Mouse (Mus musculus) left cerebral cortex, adult 2 months (tissue): Measurements from ENCODE around the gene Rnf114. TPM values are rescaled to one million over a fixed set of nuclear protein-coding genes. Genes with fewer than 3 reads are reported as not detected.

Experiments used
- DNase-seq, 2 experiments: peaks; one replicate each; pipeline ENCODE4 v3.0.0; 2021 to 2022; ENCODE audit warnings: low spot score in 2 of 2, mixed read lengths in 1 of 2; ENCODE audit errors: extremely low spot score in 1 of 2
- H3K27ac ChIP-seq: fragments of 200-600 bp; 2 replicates; pipeline ENCODE4 v1.8.1; 2022
- H3K4me3 ChIP-seq: fragments of 200-600 bp; 2 replicates; pipeline ENCODE4 v1.8.1; 2022
- CTCF ChIP-seq: fragments of 200-600 bp; IDR thresholded peaks from 2 replicates; pipeline ENCODE4 v1.8.1; 2022; ENCODE audit warnings: antibody characterized with exemption, mild to moderate bottlenecking, moderate library complexity
- intact Hi-C: fragments of 180-260 bp; cut with DNase I; formaldehyde crosslinking; loops from one replicate; pipeline ENCODE4 v1.15.1; 2025
- long read RNA-seq, 2 experiments: library from polyadenylated mRNA; stranded (forward); transcript quantifications; one replicate each; pipeline ENCODE4 v2.0.0; 2021; ENCODE audit warnings: borderline mapping rate in 2 of 2
- total RNA-seq, 2 experiments: library from RNA; stranded (reverse); gene quantifications; 2 replicates each; pipeline ENCODE4 v1.2.3; 2021

Rnf114 gene
- 10 to 100 TPM; 54.9 to 57.3 TPM for total RNA-seq
- long read RNA-seq, experiment 1, transcript Rnf114-203 (5 exons, 1,985 nt) = major isoform, 84 of 134 reads
- long read RNA-seq, experiment 1, transcript Rnf114-201 (6 exons, 2,502 nt) = minor isoform, 24 of 134 reads
- long read RNA-seq, experiment 1, partial matches to known transcripts = 16 of 134 reads
- long read RNA-seq, experiment 1, other reads (novel, unspliced or antisense) = 10 of 134 reads
- long read RNA-seq, experiment 2, transcript Rnf114-201 (6 exons, 2,502 nt) = minor isoform, 19 of 100 reads
- long read RNA-seq, experiment 2, transcript Rnf114-203 (5 exons, 1,985 nt) = major isoform, 65 of 100 reads
- long read RNA-seq, experiment 2, partial matches to known transcripts = 3 of 100 reads
- long read RNA-seq, experiment 2, other reads (novel, unspliced or antisense) = 13 of 100 reads

GRCm38 (mm10) chr2:167491757-167492708 lies at the start of gene Rnf114:
Gene Rnf114, plus strand, starts transcription at chr2:167492645.
- DNase-seq = peak in 1 of 2 experiments; percentile 43
- intact Hi-C loops = loop anchor here (5.0 kb wide), 2 partner anchors 70 to 430 kb away; partner anchors contain the start of genes Slc9a8 and Znfx1
- TF ChIP-seq CTCF = no peak
- peak within 1 kb of the TSS; percentile 92 for H3K4me3 ChIP-seq
- H3K27ac ChIP-seq = peak within 1 kb of the TSS; percentile 94

- intact Hi-C loops = no loop called here
- DNase-seq = no peak
- H3K4me3 ChIP-seq = no peak overlapping the region
- no peak overlapping the region for H3K27ac ChIP-seq
- no peak for TF ChIP-seq CTCF
Observed at GRCm38 (mm10) chr2:167443411-167444193, 48.8 kb upstream of the Rnf114 start.

- Histone ChIP-seq H3K4me3 (no peak overlapping the region), H3K27ac (no peak overlapping the region)
- no peak for TF ChIP-seq CTCF
- intact Hi-C loops = no loop called here
- no peak for DNase-seq
Observed at GRCm38 (mm10) chr2:167445911-167446780, 46.3 kb upstream of the Rnf114 start.

GRCm38 (mm10) chr2:167447207-167447606 lies 45.2 kb upstream of the Rnf114 start:
- no peak overlapping the region for H3K4me3 ChIP-seq
- intact Hi-C loops = no loop called here
- TF ChIP-seq CTCF = no peak
- no peak for DNase-seq
- no peak overlapping the region for H3K27ac ChIP-seq

GRCm38 (mm10) chr2:167447629-167448028 lies 44.8 kb upstream of the Rnf114 start:
- Histone ChIP-seq H3K27ac (no peak overlapping the region), H3K4me3 (no peak overlapping the region)
- TF ChIP-seq CTCF = no peak
- intact Hi-C loops = no loop called here
- no peak for DNase-seq

- Histone ChIP-seq H3K4me3 (no peak overlapping the region), H3K27ac (no peak overlapping the region)
- no peak for TF ChIP-seq CTCF
- intact Hi-C loops = no loop called here
- DNase-seq = no peak
Observed at GRCm38 (mm10) chr2:167449331-167450275, 42.8 kb upstream of the Rnf114 start.

GRCm38 (mm10) chr2:167450647-167451046 lies 41.8 kb upstream of the Rnf114 start:
- intact Hi-C loops = no loop called here
- no peak for DNase-seq
- peak; percentile 7 for TF ChIP-seq CTCF
- H3K4me3 ChIP-seq = no peak overlapping the region
- no peak overlapping the region for H3K27ac ChIP-seq

- Histone ChIP-seq H3K4me3 (no peak overlapping the region), H3K27ac (no peak overlapping the region)
- TF ChIP-seq CTCF = no peak
- peak in 1 of 2 experiments; percentile 47 for DNase-seq
- intact Hi-C loops = no loop called here
Observed at GRCm38 (mm10) chr2:167453814-167454213, 38.6 kb upstream of the Rnf114 start.

- DNase-seq = no peak
- Histone ChIP-seq H3K4me3 (no peak overlapping the region), H3K27ac (no peak overlapping the region)
- TF ChIP-seq CTCF = no peak
- intact Hi-C loops = no loop called here
Observed at GRCm38 (mm10) chr2:167456361-167457020, 36.0 kb upstream of the Rnf114 start.
